In genomic region chr5:135697711-135698111, GRCm38 (mm10) we compare ENCODE assay signal across 14 mouse cellular contexts.
"Had no signal": no experiment of that assay in that cellular context is flagged by ENCODE, and none has a peak within 500 bp of the region (broad histone marks: within the 10 kb centered on the region; RNA-seq: fewer than 3 reads in every experiment).

No protein-coding gene starts in this region.

- H3K4me3 ChIP-seq: limb, embryonic 15.5 days; liver, embryonic 15.5 days; megakaryocyte, embryonic 14.5 days; midbrain, embryonic 12.5 days; neural tube, embryonic 15.5 days had no signal

- H3K4me2 ChIP-seq: limb, embryonic 15.5 days; liver, embryonic 15.5 days; midbrain, embryonic 12.5 days; neural tube, embryonic 15.5 days had no signal

- H3K9ac ChIP-seq: limb, embryonic 15.5 days; liver, embryonic 15.5 days; midbrain, embryonic 12.5 days; neural tube, embryonic 15.5 days had no signal

- H3K27me3 ChIP-seq: limb, embryonic 15.5 days; liver, embryonic 15.5 days; megakaryocyte, embryonic 14.5 days; midbrain, embryonic 12.5 days; neural tube, embryonic 15.5 days had no signal

- ATAC-seq: intestine, postnatal 0 days had no signal

- DNase-seq: kidney, adult 9 months; kidney, postnatal 36 days; layer of hippocampus, adult 9-11 months; layer of hippocampus, postnatal 36 days; right cerebral cortex, adult 18-20 months; right cerebral cortex, postnatal 25 days; thymus, postnatal 4 days had no signal

- H3K9me3 ChIP-seq: limb, embryonic 15.5 days; liver, embryonic 15.5 days; megakaryocyte, embryonic 14.5 days; midbrain, embryonic 12.5 days; neural tube, embryonic 15.5 days had no signal

- H3K27ac ChIP-seq: kidney, postnatal 0 days; limb, embryonic 15.5 days; liver, embryonic 15.5 days; midbrain, embryonic 12.5 days; neural tube, embryonic 15.5 days had no signal
